Mouse (Mus musculus): ENCODE measurements around the gene Sdk1.

The Sdk1 gene

GRCm38 (mm10) chr5:141884111-141884647, 642.9 kb downstream of the Sdk1 start:
- DNase-seq (ENCODE audit: extremely low read depth, low read depth): no peak

GRCm38 (mm10) chr5:141886006-141886405, 644.7 kb downstream of the Sdk1 start:
- no peak for DNase-seq (ENCODE audit: extremely low read depth, low read depth)

GRCm38 (mm10) chr5:141889766-141890165, 648.5 kb downstream of the Sdk1 start:
- no peak for DNase-seq (ENCODE audit: extremely low read depth, low read depth)

GRCm38 (mm10) chr5:141896402-141896801, 655.1 kb downstream of the Sdk1 start:
- DNase-seq (ENCODE audit: extremely low read depth, low read depth): no peak

- no peak for DNase-seq (ENCODE audit: extremely low read depth, low read depth)
Measured at GRCm38 (mm10) chr5:141897481-141897880, 656.2 kb downstream of the Sdk1 start.

- no peak for DNase-seq (ENCODE audit: extremely low read depth, low read depth)
Measured at GRCm38 (mm10) chr5:141899751-141900150, 658.5 kb downstream of the Sdk1 start.

- no peak for DNase-seq (ENCODE audit: extremely low read depth, low read depth)
Measured at GRCm38 (mm10) chr5:141902544-141903250, 661.4 kb downstream of the Sdk1 start.

GRCm38 (mm10) chr5:141910444-141910843, 669.2 kb downstream of the Sdk1 start:
- no peak for DNase-seq (ENCODE audit: extremely low read depth, low read depth)

GRCm38 (mm10) chr5:141910886-141911285, 669.6 kb downstream of the Sdk1 start:
- DNase-seq (ENCODE audit: extremely low read depth, low read depth): no peak

GRCm38 (mm10) chr5:141912881-141913280, 671.6 kb downstream of the Sdk1 start:
- no peak for DNase-seq (ENCODE audit: extremely low read depth, low read depth)

GRCm38 (mm10) chr5:141916954-141917353, 675.7 kb downstream of the Sdk1 start:
- DNase-seq (ENCODE audit: extremely low read depth, low read depth): no peak

GRCm38 (mm10) chr5:141939000-141939399, 697.7 kb downstream of the Sdk1 start:
- no peak for DNase-seq (ENCODE audit: extremely low read depth, low read depth)

GRCm38 (mm10) chr5:141940636-141941035, 699.3 kb downstream of the Sdk1 start:
- DNase-seq (ENCODE audit: extremely low read depth, low read depth): no peak

- DNase-seq (ENCODE audit: extremely low read depth, low read depth): no peak
Measured at GRCm38 (mm10) chr5:141950791-141951190, 709.5 kb downstream of the Sdk1 start.

GRCm38 (mm10) chr5:141952270-141952669, 711.0 kb downstream of the Sdk1 start:
- DNase-seq (ENCODE audit: extremely low read depth, low read depth): no peak

GRCm38 (mm10) chr5:141952708-141953490, 711.6 kb downstream of the Sdk1 start:
- no peak for DNase-seq (ENCODE audit: extremely low read depth, low read depth)

GRCm38 (mm10) chr5:141971071-141971470, 729.8 kb downstream of the Sdk1 start:
- no peak for DNase-seq (ENCODE audit: extremely low read depth, low read depth)

- no peak for DNase-seq (ENCODE audit: extremely low read depth, low read depth)
Measured at GRCm38 (mm10) chr5:141979511-141979910, 738.2 kb downstream of the Sdk1 start.

GRCm38 (mm10) chr5:141980746-141981145, 739.5 kb downstream of the Sdk1 start:
- DNase-seq (ENCODE audit: extremely low read depth, low read depth): no peak

- no peak for DNase-seq (ENCODE audit: extremely low read depth, low read depth)
Measured at GRCm38 (mm10) chr5:141984322-141984721, 743.0 kb downstream of the Sdk1 start.

- DNase-seq (ENCODE audit: extremely low read depth, low read depth): peak; percentile 0
Measured at GRCm38 (mm10) chr5:141985003-141985402, 743.7 kb downstream of the Sdk1 start.

- no peak for DNase-seq (ENCODE audit: extremely low read depth, low read depth)
Measured at GRCm38 (mm10) chr5:141985551-141985950, 744.3 kb downstream of the Sdk1 start.

Measured in MEL-GATA-1-ER (cell line).